Mouse (Mus musculus) cortical plate, adult 2 months (tissue): ENCODE results near the gene Mapt.
A peak's percentile ranks its signal among the peaks of the same experiment; 100 is the strongest.

Source experiments
- CTCF ChIP-seq: fragments of 200-500 bp; IDR thresholded peaks from 2 replicates; pipeline ENCODE4 v1.5.1; 2011; ENCODE audit warnings: mild to moderate bottlenecking, control low read depth, low read length; ENCODE audit not compliant: insufficient read depth; ENCODE audit errors: extremely low read depth
- POLR2A ChIP-seq: fragments of 200-500 bp; IDR thresholded peaks from 2 replicates; pipeline ENCODE4 v1.6.1; 2011; ENCODE audit warnings: mild to moderate bottlenecking, low read length, control low read depth; ENCODE audit not compliant: insufficient read depth; ENCODE audit errors: extremely low read depth

- TF ChIP-seq CTCF (no peak), POLR2A (peak; percentile 34; the same call in 1 of the 2 replicates)
These were observed 1.2 kb downstream of the Mapt start for GRCm38 (mm10) chr11:104232141-104233061.
